Mouse (Mus musculus) cerebellum, postnatal 10 days (tissue): ENCODE measurements around the gene Numa1.

Source experiments
- DNase-seq, 2 experiments: peaks; one replicate each; pipeline ENCODE4 v3.0.0; 2021; ENCODE audit warnings: mixed read lengths in 2 of 2

The Numa1 gene

DNA sequence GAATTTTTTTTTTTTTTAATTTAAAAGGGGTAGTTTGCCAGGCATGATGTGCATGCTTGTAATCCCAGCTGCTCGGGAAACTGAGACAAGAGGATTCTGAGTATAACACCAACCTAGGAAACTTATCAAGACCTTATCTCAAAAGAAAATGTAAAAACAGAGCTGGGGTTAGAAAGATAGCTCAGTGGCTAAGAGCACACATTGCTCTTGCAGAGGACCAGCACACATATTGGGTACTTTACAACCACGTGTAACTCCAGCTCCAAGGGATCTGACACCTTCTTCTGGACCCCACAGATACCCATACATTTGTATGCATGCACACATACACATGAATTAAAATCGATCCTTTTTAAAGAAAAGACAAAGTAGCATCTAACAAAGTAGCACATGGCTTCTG, 127.4 kb downstream of the Numa1 start:
- no peak for DNase-seq

DNA sequence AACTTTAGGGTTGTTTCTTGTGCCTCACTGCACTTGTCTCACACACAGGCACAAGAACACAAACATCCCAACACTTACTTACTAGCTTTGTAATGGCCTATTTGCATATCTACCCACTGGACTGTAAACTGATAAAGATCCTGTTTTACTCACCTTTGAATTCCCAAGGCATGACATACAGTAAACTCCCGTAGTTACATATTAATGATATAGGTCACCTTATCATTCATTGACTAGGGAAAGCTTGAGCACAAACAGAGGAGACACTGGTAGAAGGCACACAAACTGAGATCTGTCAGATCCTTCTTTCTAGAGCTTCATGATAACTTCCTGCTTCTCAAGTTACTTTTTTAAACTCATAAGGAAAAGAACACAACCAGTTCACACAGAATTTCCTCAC, 128.3 kb downstream of the Numa1 start:
- DNase-seq, result no peak

DNA sequence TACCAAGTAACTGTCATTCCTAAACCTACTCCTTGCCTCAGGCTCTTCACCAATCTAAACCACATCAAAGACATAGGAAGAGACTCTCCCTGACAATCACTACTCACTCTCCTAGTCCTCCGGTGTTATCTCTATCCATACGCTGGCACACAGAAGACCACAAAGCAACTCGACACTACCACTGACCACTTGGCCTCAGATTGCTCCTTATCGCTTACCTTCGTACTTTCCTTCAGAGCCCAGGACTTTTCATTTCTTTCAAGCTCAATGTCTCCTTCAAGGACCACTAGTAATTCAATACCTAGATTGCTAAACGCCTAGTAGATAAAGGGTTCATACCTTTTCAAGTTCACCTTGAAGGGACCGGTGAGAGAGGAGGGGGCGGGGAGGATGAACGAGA, 130.0 kb downstream of the Numa1 start:
- no peak for DNase-seq
